Mouse (Mus musculus) gastrocnemius, adult 2 months (tissue): ENCODE measurements at regions not wholly inside any gene's neighbourhood (a gene's known extent, or its start where the extent isn't known, plus 50 kb on each side); places are given as distances from the start of the nearest gene placed in this dataset.

ENCODE experiments used
- DNase-seq: peaks from one replicate; pipeline ENCODE4 v3.0.0; 2022
- H3K27ac ChIP-seq: fragments of 200-600 bp; 2 replicates; pipeline ENCODE4 v1.8.1; 2022; ENCODE audit warnings: mild to moderate bottlenecking
- H3K4me3 ChIP-seq: fragments of 200-600 bp; 2 replicates; pipeline ENCODE4 v1.8.1; 2022; ENCODE audit warnings: mild to moderate bottlenecking, moderate library complexity
- CTCF ChIP-seq: fragments of 200-600 bp; IDR thresholded peaks from 2 replicates; pipeline ENCODE4 v1.8.1; 2022; ENCODE audit warnings: antibody characterized with exemption, mild to moderate bottlenecking, moderate library complexity
- intact Hi-C: fragments of 180-260 bp; cut with DNase I; formaldehyde crosslinking; loops from one replicate; pipeline ENCODE4 v1.15.1; 2025

DNA sequence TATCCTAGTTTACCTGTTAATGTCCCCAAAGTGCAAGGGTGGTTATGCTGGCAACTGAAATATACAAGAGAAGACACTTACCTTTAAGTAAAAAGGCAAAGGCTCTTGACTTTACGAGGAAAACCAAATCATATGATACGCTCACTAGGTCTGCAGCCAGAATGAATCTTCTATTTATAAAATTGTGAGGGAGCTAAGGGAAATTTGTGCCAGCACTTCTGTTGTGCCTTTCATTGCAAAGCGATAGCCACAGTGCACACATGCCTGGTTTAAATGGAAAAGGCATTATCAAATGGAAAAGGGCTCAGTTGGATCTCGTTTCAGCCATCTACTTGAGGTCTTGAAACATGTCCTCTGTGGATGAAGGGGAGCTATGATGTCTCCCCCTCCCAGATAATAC, 236.1 kb upstream of the Atp5g3 start:
- Histone ChIP-seq H3K27ac (no peak overlapping the region), H3K4me3 (no peak overlapping the region)
- TF ChIP-seq CTCF = no peak
- DNase-seq = no peak
- intact Hi-C loops = no loop called here

DNA sequence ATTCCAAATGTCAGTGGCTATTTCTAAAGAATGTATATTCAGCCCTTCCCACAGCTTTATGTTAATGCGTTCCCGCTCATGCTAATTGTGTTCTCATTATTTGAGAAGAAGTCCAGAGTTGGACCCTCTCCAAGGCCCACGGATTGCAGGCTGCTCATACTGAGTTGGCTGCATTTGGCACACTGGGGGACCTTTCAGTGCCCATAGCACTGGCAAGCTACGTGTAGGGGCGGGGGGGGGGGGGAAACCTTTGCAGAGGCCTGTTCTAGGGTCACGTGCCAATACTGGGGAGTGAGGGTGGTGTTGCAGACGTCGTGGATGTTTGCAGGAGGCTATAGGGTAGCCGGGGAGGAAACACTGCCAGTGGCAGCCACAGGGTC, 225.5 kb upstream of the Atp5g3 start:
- Histone ChIP-seq H3K27ac (no peak overlapping the region), H3K4me3 (no peak overlapping the region)
- TF ChIP-seq CTCF = no peak
- no peak for DNase-seq
- intact Hi-C loops = no loop called here

DNA sequence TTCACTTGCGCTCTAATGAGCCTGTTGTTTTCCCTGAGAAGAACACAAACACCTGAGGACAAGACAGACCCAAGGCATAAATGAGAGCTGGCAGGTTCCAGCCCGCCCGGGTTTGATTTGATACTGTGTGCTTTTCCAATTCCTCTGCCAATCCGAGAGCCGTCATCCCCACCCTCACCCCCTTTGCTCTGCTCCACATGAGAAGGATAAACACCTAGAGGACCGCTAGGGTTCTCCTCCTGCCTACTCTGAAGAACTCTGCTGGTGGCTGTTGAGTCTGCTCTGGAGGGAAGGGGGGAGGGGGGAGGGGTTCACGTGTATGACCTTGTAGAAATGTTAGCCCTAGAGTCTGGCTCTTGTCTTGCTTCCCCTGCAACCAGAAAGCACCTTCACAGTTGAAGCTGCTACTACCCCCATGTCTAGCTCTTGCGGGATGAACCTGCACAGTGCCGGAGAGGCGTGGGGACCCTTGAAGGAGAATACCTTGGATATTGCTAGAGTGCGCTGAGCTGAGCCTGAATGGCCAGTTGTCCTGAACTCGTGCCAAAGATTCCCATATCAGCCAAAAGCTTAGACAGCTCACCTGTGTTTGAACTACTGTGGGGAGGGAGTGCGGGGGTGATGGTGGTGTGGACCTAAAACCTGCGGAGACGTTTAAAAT, 225.0 kb upstream of the Atp5g3 start:
- intact Hi-C loops = no loop called here
- Histone ChIP-seq H3K4me3 (no peak overlapping the region), H3K27ac (no peak overlapping the region)
- DNase-seq = no peak
- TF ChIP-seq CTCF = no peak

DNA sequence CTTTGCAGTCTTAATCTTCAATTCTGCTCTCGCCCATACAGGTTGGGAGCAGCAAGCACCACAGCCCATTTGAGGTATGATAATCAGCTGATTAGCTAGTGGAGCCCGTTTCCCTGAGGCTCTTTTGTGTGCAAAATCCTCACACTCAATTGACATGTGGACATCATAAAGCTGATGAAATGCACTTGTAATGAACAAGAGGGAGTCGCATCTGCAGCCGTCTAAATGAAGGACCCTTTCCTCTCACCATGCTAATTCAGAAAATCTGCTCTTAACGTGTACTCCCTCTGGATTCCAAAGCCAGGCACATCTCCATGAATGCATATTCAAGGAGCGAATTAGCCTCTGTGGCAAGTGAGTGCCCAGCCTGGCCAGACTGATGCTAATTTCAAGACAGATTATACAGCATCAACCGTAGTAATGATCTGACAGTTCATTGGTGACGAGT, 219.0 kb upstream of the Atp5g3 start:
- TF ChIP-seq CTCF = no peak
- H3K27ac ChIP-seq = no peak overlapping the region
- no peak for DNase-seq
- intact Hi-C loops = no loop called here
- no peak overlapping the region for H3K4me3 ChIP-seq

DNA sequence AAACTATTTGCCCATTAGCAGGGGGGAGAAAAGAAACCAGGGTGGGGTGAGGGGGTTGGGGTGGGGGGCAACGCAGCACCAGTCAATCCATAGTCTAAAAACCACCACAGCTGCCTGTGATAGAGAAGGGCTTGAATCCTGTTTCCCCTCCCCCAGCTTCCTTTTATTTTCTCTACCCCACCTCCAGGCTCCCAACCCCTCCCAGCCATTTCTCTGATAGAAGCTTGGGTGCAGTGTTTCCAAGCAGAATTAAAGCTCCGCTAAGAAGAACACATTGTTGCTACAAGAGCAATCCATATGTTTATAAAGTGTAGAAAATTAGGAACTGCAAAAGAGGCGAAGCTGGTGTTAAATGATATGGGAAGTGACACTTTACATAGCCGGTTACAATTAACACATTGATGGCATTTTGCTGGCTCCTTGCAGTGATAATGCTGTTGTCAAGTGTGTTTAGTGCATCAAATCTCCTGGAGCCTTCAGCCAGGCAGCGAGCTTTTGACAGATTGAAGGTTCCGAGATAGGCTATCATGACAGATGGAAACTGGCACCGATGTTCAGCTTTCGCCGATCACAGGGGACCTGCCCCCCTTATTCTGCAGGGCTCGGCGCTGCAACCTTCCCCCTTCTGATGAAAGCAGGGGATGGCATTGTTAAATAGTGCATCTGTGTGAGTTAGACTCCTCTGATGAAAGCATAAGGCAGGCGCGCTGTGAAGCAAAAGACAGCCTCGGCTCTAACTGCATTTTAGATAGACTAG, 217.8 kb upstream of the Atp5g3 start:
- DNase-seq = no peak
- peak overlapping the region; percentile 33 for H3K4me3 ChIP-seq
- TF ChIP-seq CTCF = no peak
- no peak overlapping the region for H3K27ac ChIP-seq
- intact Hi-C loops = no loop called here

DNA sequence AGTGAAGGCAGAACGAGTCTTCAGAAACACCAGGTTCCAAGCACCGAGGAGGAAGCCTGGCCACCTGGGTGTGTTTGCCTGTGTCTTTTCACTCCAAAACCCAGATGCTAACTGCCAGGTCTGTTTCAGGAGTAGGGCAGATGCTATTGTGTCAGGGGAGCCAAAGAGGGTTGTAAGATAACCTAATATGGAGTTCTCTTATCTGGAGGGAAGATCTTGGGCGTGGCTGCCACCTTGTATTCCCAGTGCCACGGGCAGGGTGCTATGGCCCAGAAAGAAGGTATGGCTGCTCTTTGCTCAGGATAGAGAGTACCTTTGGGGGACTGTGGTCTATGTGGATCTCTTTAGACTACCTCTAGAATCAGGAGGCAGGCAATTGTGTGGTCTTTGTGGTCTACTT, 216.0 kb upstream of the Atp5g3 start:
- no peak for DNase-seq
- intact Hi-C loops = no loop called here
- TF ChIP-seq CTCF = no peak
- Histone ChIP-seq H3K4me3 (no peak overlapping the region), H3K27ac (no peak overlapping the region)

DNA sequence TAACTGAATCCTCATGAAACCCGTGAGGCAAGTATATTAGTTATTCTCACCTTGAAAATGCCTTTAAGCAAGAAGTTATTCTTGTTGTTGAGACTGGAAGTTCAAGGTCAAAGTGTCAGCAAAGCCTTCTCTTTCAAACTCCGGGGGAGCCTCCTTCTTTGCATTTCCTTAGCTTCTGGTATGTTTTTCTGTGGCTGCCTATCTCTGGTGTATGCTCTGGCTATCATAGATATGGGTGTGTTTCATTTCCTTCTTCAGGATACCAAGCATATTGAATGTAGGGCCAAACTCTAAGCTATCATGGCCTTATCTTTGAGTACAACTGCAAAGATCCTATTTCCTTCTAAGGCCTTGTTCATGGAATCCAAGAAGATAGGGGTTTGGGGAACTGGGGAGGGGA, 213.1 kb upstream of the Atp5g3 start:
- intact Hi-C loops = no loop called here
- no peak overlapping the region for H3K27ac ChIP-seq
- H3K4me3 ChIP-seq = no peak overlapping the region
- no peak for TF ChIP-seq CTCF
- DNase-seq = no peak

DNA sequence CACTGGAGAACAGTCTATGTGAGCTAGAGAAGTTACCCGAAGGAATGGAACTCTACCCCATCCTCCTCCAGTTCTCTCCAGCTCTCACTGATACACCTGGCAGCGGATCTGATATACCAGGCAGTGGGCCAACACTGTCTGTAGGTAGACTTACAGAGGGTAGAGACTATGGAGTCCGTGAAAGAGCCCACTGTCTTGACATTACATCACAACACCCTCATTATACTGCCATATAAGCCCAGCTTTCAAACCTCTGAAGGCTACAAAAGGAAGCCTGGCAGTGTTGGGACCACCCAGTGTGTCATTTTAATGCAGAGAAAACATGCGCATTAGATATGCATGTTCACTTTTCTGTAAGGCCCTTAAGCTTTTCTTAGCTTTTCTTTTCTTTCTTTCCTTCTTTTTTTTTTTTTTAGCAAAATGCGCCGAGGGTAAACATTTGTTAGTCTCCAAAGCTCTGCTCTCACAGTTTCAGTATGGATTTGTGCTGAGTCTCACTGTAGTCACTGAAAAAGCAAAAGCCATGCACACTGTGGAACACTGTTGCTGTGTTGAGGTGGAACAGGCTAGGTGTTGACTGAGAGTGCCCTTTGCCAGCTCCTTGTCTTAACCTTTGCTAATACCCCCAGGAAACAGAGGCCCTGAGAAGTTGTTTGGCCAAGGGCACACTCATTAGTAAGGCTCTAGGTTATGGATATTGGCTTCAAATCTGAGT, 212.4 kb upstream of the Atp5g3 start:
- H3K27ac ChIP-seq = no peak overlapping the region
- TF ChIP-seq CTCF = no peak
- no peak overlapping the region for H3K4me3 ChIP-seq
- no peak for DNase-seq
- intact Hi-C loops = no loop called here

DNA sequence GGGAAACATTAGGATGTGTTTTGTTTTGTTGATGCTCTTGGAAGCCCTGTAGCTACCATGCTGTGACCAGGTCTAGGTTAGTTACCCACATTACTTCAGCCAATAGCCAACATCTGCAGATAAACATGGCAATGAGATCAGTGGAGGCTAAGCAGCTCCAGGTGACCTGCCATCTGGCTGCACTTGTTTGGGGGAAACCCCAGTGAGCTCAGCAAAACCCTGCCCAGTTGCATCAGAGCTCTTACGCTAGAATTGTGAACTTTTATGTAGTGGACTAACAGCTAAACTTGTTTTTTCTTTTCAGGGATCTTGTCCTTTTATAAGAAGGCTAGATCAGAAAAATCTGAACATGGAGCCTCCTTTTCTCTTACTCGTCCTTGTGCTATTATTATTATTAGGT, 211.8 kb upstream of the Atp5g3 start:
- no peak overlapping the region for H3K4me3 ChIP-seq
- no peak overlapping the region for H3K27ac ChIP-seq
- intact Hi-C loops = no loop called here
- TF ChIP-seq CTCF = no peak
- DNase-seq = no peak

DNA sequence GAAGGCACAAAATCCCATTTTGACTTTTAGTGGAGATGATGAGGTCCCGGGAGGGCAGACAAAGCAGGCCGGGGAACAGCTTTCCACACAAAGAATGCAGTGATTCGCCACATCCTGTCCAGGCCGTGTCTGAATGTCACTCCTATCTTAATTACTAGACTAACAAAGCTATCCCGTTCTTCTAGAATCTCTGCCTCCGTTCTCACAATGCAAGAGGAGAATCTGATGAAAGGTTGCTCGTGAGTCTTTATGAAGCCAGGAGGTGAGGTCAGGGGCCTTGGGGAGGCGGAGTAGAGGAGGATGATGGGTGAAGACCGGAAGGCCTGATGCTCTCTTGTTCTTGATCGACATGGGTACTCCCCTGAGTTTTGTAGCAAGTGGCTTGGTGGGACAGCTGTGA, 208.9 kb upstream of the Atp5g3 start:
- no peak overlapping the region for H3K27ac ChIP-seq
- H3K4me3 ChIP-seq = no peak overlapping the region
- no peak for DNase-seq
- TF ChIP-seq CTCF = no peak
- intact Hi-C loops = no loop called here

DNA sequence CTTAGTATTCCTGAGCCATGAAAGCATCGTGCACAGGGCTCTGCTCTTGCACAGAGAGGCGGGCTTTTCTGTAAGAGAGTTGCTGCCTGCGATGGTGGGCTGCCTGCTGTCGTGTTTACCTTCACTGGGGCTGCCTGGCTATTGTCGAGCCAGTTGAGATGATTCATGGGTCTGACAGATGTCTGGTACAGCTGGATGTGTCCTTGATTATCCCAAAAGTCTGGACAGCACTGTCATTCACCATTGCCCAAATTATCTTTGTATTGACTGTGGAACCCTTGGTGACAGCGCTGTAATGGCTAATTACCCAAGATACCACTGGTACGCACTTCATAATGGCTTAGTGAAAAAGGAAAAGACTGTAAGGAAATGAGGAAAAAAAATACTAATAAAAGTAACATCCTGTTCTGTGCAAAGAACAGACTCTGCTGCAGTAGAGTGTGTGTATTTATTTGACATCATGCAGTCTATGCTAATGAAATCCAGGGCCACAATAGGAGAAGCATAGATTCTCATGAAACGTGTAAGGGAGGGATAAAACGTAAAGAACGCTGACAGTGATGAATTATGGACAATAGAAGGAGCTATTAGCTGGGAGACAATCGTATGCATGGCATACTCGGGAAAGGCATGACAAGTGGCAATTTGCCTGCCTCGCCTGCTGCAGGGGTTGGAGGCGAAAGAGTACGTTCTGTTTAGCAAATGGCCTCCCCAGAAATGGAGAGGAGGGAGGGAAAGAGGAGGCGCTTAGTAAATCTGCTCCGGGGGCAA, 208.2 kb upstream of the Atp5g3 start:
- Histone ChIP-seq H3K27ac (no peak overlapping the region), H3K4me3 (no peak overlapping the region)
- intact Hi-C loops = no loop called here
- DNase-seq = no peak
- TF ChIP-seq CTCF = no peak

DNA sequence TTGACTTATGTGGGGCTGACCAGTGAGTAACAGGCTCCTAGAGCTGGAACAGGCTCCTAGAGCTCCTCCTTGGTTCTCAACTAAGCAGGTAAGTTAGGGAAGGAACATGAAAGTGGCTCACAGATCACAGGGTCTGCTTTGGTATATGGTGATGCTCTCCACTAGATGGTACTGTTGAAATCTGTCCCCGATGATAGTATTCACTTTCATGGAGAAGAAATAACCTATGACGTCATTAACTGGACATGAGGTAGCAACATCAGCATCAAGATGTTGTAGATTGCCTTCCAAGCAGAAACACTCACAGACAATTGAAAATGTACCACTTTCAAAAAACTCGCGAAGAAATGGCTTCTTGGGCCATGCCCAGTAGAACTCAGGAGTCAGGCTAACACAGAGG, 195.3 kb upstream of the Atp5g3 start:
- intact Hi-C loops = no loop called here
- Histone ChIP-seq H3K27ac (no peak overlapping the region), H3K4me3 (no peak overlapping the region)
- no peak for DNase-seq
- no peak for TF ChIP-seq CTCF
